Mouse (Mus musculus): ENCODE results near the gene Adpgk.
A peak's percentile ranks its signal among the peaks of the same experiment; 100 is the strongest.
"Not testable (repeated sequence)": the region's sequence is repeated elsewhere in the genome, so short reads cannot be mapped to it uniquely, and the experiment has no call there.

Gene Adpgk

DNA sequence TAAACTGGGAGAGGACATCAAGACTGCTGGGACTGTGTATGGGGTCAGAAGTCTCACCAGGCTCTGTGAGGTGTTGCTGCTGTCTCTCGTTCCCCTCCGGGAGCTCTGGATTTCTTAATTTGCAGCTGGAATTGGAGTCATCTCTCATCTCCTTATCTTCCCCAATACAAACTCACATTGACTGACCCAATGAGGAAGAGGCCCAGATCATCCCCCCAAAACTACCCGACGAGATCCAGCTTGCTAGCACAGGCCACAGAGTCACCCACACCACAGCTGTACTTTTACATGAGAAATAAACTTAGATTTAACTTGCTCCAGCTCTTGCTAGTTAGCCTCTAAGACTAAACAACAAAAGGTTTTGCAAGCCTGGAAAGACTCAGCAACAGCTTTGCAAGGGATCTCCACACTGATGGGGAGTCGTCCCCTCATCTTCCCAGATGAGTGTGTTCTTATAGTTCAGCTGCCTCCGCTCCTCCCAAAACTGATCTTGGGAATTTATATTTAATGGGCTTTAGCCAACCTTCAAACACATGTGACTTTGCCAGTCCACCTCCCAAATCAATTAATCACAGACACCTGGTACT is 1.7 kb upstream of the Adpgk start:
- DNase-seq (ENCODE audit: low spot score): no peak

GRCm38 (mm10) chr9:59291688-59292492 is 532 bp downstream of the Adpgk start:
- no peak for DNase-seq (ENCODE audit: low spot score)

- no peak for DNase-seq (ENCODE audit: low spot score)
Measured at GRCm38 (mm10) chr9:59292493-59292875, 1.1 kb downstream of the Adpgk start.

- DNase-seq (ENCODE audit: low spot score): no peak
Measured at GRCm38 (mm10) chr9:59296419-59296818, 5.1 kb downstream of the Adpgk start.

DNA sequence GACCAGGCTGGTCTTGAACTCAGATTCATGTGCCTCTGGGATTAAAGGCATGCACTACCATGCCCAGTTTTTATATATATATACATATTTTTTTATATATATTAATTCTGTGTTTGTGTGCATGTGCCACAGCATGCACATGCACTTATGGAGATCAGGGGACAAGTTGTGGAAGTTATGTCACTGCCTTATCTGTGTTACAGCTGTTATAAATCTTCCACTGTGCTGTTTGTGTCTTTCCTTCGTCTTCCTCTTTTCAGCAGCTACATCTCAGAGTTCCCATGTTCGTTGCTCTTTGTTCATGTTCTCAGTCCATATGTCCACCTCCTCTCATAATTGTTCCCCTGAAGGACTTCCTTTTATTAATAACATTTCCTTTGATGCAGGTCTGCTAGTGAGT is 16.5 kb downstream of the Adpgk start:
- DNase-seq (ENCODE audit: low spot score): no peak

DNA sequence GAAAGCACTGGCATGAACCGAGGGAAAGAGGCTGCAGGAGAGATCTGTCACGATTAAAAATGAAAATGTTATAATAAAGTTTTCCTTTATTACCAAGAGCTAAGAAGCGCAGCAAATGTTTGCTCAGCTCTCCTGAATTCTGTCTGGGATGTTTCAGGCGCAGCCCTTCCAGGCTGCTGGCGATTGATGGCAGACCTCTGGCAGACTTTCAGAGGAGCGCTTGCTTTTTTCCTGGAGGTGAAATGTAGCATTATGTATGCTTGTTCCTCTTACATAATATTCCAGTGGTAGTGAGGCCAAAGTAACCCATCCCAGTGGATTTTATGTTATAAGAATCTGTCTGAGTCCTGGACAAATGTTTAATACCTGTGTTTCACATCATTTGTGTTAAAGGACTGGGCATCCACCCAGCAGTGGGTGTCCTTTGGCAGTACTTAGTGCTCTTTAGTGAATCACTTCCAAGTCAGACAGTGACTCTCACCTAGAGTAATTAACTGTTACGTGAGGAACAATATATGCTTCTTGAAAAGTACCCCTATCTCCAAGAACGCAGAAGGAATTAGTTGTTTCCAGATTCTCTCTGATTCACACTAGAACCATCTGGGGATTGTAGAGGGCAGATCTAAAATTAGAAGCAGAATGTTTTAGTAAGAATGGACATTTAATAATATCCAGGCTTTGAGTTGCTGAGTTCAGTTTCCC is 19.4 kb downstream of the Adpgk start:
- DNase-seq (ENCODE audit: low spot score): no peak

- DNase-seq (ENCODE audit: low spot score): no peak
Measured at GRCm38 (mm10) chr9:59311284-59311670, 19.9 kb downstream of the Adpgk start.

DNA sequence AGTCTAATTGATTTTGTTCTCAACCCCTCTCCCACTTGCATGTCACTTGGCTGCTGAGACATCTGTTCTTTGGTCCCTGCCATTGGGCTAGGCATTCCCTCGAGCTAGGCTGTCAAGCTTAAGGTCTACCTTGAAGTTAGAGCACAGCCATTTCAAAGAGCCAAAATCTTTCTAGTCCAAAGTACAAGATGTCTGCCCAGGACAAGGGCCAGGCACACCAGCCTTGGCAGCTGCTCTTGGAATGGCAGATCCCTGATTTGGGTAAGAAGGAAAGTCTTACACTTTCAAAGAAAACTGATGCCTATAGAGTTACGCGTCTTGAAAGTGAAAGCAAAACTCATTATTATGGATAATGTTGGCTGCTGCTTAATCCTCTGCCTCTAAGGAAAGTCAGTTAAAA is 24.8 kb downstream of the Adpgk start:
- DNase-seq (ENCODE audit: low spot score): no peak

- DNase-seq (ENCODE audit: low spot score): no peak
Measured at GRCm38 (mm10) chr9:59324351-59324750, 33.0 kb downstream of the Adpgk start.

DNA sequence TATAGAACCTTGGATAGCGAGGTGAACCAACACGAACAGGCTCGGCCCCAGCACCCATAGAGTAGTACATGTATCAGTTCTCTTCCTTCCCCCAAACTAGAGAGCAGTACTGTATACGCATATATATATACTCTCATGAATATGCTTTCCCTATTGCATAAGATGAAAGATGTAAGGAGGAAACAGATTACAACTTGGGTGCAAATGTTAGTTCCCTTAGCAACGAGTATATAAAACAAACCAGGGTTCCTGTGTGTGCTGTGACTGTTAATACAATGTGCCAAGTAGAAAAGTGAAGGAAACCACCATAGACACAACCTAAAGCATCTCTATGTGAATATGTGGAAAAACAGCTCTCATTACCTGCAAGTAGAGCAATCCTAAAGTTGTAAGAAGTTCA is 38.7 kb downstream of the Adpgk start:
- no peak for DNase-seq (ENCODE audit: low spot score)

DNA sequence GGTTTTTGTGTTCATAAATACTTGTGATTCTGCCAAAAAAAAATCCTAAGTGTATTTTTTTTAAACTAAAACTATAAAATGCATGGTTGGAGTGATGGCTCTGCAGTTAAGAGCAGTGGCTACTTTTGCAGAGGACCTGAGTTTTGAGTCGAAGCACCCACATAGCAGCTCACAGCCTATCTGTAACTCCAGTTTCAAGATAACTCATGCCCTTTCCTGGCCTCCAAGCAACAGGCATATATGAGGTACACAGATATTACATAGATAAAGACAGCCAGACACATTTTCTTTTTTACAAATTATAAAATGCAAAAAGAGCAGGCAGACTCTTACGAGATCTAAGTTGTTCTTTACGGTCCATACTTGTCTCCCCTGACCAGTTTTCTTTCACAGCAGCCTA is 45.2 kb downstream of the Adpgk start:
- DNase-seq (ENCODE audit: low spot score): no peak

- no peak for DNase-seq (ENCODE audit: low spot score)
Measured at GRCm38 (mm10) chr9:59337889-59338288, 46.5 kb downstream of the Adpgk start.

- no peak for DNase-seq (ENCODE audit: low spot score)
Measured at GRCm38 (mm10) chr9:59338411-59338810, 47.1 kb downstream of the Adpgk start.

GRCm38 (mm10) chr9:59339107-59339506 is 47.7 kb downstream of the Adpgk start:
- no peak for DNase-seq (ENCODE audit: low spot score)

- DNase-seq (ENCODE audit: low spot score): no peak
Measured at GRCm38 (mm10) chr9:59340002-59340401, 48.6 kb downstream of the Adpgk start.

GRCm38 (mm10) chr9:59346176-59346575 is 54.8 kb downstream of the Adpgk start:
- no peak for DNase-seq (ENCODE audit: low spot score)

DNA sequence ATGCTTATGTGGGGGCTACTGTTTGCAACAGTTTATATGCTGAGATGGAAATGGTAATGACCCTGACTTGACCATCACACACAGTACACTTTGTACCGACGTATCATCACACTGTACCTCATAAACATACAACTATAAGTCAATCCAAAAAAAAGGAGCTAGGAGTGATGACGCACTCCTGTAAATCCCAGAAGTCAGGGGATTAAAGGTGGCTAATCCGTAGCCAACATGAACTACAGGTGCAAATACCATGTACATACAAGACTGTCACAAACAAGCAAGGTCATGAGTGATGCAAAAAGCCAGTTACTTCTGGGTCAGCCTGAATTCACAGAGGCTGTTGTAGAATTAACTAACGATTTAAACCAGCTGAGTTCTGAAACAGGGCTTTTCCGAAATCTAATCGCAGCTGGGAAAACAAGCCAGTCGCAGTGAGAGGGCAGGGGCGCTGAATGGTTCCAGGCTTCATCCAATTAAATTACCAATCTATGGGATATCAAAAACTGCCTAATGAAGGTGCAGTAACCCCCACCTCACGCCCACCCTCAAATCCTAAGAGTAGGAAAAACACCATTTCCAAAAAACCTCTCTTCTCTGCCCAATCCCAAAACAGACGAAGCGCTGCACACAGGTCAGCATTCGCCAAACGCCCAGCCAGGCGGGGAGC is 61.4 kb downstream of the Adpgk start:
- DNase-seq (ENCODE audit: low spot score): no peak

- peak; percentile 95 for DNase-seq (ENCODE audit: low spot score)
Measured at GRCm38 (mm10) chr9:59353253-59353639, 61.9 kb downstream of the Adpgk start, which contains the start of gene Bbs4. Gene Bbs4, minus strand, starts transcription at chr9:59353508.

DNA sequence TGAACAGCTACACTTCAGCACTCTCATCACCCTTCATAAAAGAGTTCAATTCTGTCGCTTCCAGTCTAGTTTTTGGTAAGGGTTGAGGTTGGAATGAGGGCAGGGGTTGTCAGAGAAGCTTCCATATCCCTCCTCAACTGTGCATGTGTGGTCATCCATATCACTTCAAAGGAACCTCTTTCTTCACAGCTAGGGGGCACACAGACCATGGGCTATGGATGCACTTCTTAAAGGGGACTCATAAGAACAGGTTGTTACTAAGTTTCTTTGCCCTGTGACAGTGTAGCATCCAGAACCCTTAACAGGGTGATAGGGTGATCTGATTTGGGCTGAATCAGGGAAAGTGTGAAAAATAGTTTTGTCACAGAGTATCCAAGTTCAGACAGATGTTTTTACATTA is 66.7 kb downstream of the Adpgk start:
- not testable (repeated sequence) for DNase-seq (ENCODE audit: low spot score)

DNA sequence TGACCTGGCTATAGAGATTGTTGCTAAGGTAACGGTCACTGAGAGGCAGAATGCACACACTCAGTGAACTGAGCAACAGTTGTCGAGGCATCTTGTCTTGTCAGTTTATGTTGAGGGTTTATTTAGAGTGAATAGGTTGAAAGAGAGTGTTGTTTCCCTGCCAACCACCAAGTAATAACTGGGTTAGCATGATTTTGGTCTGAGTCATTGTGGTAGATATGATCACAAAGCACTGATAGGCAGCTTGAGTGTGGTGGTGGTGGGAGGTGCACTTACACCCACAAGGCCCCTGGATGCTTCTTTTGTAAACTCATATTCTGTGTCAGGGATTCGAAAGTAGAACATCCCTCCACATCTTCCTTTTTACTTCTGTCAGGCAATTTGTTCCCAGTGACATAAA is 69.1 kb downstream of the Adpgk start:
- not testable (repeated sequence) for DNase-seq (ENCODE audit: low spot score)

DNA sequence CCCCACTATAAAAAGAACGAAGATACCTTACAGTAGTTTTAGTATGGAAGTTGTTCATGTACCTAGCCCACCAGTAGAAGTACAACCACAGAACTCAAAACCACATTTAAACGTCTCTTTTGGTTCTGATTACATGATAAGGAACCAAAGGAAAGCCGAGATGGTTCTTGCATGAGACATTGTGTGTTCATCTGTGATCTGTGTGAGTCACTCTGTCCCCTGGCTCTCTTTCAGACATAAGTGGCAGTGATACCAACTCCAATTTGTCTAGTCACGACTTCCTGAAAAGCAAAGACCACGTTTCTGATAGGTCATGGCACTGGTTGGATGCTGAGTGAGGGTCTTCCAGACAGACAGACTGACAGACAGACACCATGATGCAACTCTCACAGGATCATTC is 77.9 kb downstream of the Adpgk start:
- DNase-seq (ENCODE audit: low spot score): no peak

- DNase-seq (ENCODE audit: low spot score): no peak
Measured at GRCm38 (mm10) chr9:59369646-59370045, 78.3 kb downstream of the Adpgk start.
